Mouse (Mus musculus) CH12.LX (cell line): ENCODE measurements around the gene Olfr1020. TPM values are rescaled to one million over a fixed set of nuclear protein-coding genes. Genes with fewer than 3 reads are reported as not detected.

ENCODE experiments used
- DNase-seq: peaks from one replicate; pipeline ENCODE4 v3.0.0-alpha.2; 2013; ENCODE audit errors: extremely low read depth
- H3K27ac ChIP-seq: 2 replicates; pipeline ENCODE4 v1.5.1; 2012; ENCODE audit warnings: low read depth, mild to moderate bottlenecking, control low read depth, moderate library complexity; ENCODE audit not compliant: insufficient read depth
- H3K27me3 ChIP-seq: replicated peaks from 2 replicates; pipeline ENCODE3; 2012; ENCODE audit warnings: inconsistent platforms
- H3K36me3 ChIP-seq, 2 experiments: replicated peaks in 1 of 2; 2 replicates each; pipeline versions ENCODE3 to v1.6.1; 2012; ENCODE audit warnings: inconsistent platforms in 1 of 2, low read length in 1 of 2, mild to moderate bottlenecking in 1 of 2, mixed read lengths in 1 of 2, moderate library complexity in 1 of 2; ENCODE audit not compliant: control insufficient read depth in 1 of 2, insufficient read depth in 1 of 2
- H3K4me1 ChIP-seq, 2 experiments: 2 replicates each; pipeline ENCODE4 v1.6.1; 2012; ENCODE audit warnings: inconsistent platforms in 1 of 2, moderate library complexity in 1 of 2; ENCODE audit not compliant: insufficient read depth in 2 of 2, control insufficient read depth in 1 of 2
- H3K4me2 ChIP-seq: 2 replicates; pipeline ENCODE4 v1.6.1; 2012; ENCODE audit warnings: low read depth, mild to moderate bottlenecking, control low read depth; ENCODE audit not compliant: poor library complexity, insufficient read depth, severe bottlenecking
- H3K4me3 ChIP-seq, 3 experiments: fragments of 150-350 bp in 1 of 3; sonication (generic) in 1 of 3; replicated peaks in 1 of 3; 2 replicates each; pipeline versions ENCODE3 to v1.5.1; 2011 to 2012; ENCODE audit warnings: low read depth in 2 of 3, low read length in 2 of 3, mild to moderate bottlenecking in 2 of 3, moderate library complexity in 2 of 3, control low read depth in 1 of 3, improper control_type of control experiment in 1 of 3, inconsistent platforms in 1 of 3, mixed read lengths in 1 of 3; ENCODE audit not compliant: poor library complexity in 1 of 3
- H3K79me2 ChIP-seq: replicated peaks from 2 replicates; pipeline ENCODE4 v1.6.1; 2012; ENCODE audit warnings: mild to moderate bottlenecking, moderate library complexity; ENCODE audit not compliant: control insufficient read depth, poor library complexity, insufficient read depth, severe bottlenecking; ENCODE audit errors: extremely low read depth
- H3K9ac ChIP-seq: 2 replicates; pipeline ENCODE4 v1.6.1; 2012; ENCODE audit warnings: low read depth, mild to moderate bottlenecking, control low read depth, moderate library complexity; ENCODE audit not compliant: insufficient read depth
- H3K9me3 ChIP-seq: replicated peaks from 2 replicates; pipeline ENCODE3; 2012; ENCODE audit warnings: low read length, inconsistent platforms, mixed read lengths
- BHLHE40 ChIP-seq: IDR thresholded peaks from 2 replicates; pipeline ENCODE4 v1.6.1; 2011; ENCODE audit warnings: mild to moderate bottlenecking, low read depth, low read length, improper control_type of control experiment
- CHD1 ChIP-seq: IDR thresholded peaks from 2 replicates; pipeline ENCODE4 v1.6.1; 2012; ENCODE audit warnings: low read depth, low read length, improper control_type of control experiment, inconsistent platforms
- CHD2 ChIP-seq: IDR thresholded peaks from 2 replicates; pipeline ENCODE4 v1.6.1; 2011; ENCODE audit warnings: low read length, improper control_type of control experiment
- CTCF ChIP-seq, 2 experiments: IDR thresholded peaks in 1 of 2; conservative IDR thresholded peaks in 1 of 2; 2 replicates each; pipeline ENCODE4 v1.5.1; 2011 to 2012; ENCODE audit warnings: low read depth in 2 of 2, low read length in 2 of 2, improper control_type of control experiment in 1 of 2, inconsistent platforms in 1 of 2, mild to moderate bottlenecking in 1 of 2, moderate library complexity in 1 of 2
- E2F4 ChIP-seq: IDR thresholded peaks from 2 replicates; pipeline ENCODE4 v1.6.1; 2011; ENCODE audit warnings: low read depth, low read length, improper control_type of control experiment; ENCODE audit not compliant: insufficient replicate concordance
- ETS1 ChIP-seq: conservative IDR thresholded peaks from 2 replicates; pipeline ENCODE4 v1.6.1; 2012; ENCODE audit warnings: low read depth, mild to moderate bottlenecking, inconsistent platforms, low read length, improper control_type of control experiment, moderate library complexity
- GABPA ChIP-seq: IDR thresholded peaks from 2 replicates; pipeline ENCODE4 v1.6.1; 2012; ENCODE audit warnings: low read depth, low read length, improper control_type of control experiment, inconsistent platforms; ENCODE audit not compliant: insufficient replicate concordance
- IRF4 ChIP-seq: IDR thresholded peaks from 2 replicates; pipeline ENCODE4 v1.6.1; 2014; ENCODE audit warnings: low read depth, mild to moderate bottlenecking, inconsistent platforms, low read length, improper control_type of control experiment
- JUND ChIP-seq: conservative IDR thresholded peaks from 2 replicates; pipeline ENCODE4 v1.6.1; 2011; ENCODE audit warnings: low read depth, low read length, improper control_type of control experiment
- MAFK ChIP-seq: IDR thresholded peaks from 2 replicates; pipeline ENCODE4 v1.6.1; 2011; ENCODE audit warnings: low read length, improper control_type of control experiment; ENCODE audit not compliant: insufficient replicate concordance
- MAX ChIP-seq: IDR thresholded peaks from 2 replicates; pipeline ENCODE4 v1.6.1; 2011; ENCODE audit warnings: low read length, improper control_type of control experiment
- MEF2A ChIP-seq: IDR thresholded peaks from 2 replicates; pipeline ENCODE4 v1.6.1; 2014; ENCODE audit warnings: low read depth, mild to moderate bottlenecking, inconsistent platforms, low read length, improper control_type of control experiment, borderline replicate concordance
- MYC ChIP-seq: IDR thresholded peaks from 2 replicates; pipeline ENCODE4 v1.6.1; 2011; ENCODE audit warnings: low read depth, mild to moderate bottlenecking, improper control_type of control experiment, low read length
- NELFE ChIP-seq: IDR thresholded peaks from 2 replicates; pipeline ENCODE4 v1.6.1; 2011; ENCODE audit warnings: low read depth, low read length, improper control_type of control experiment
- NRF1 ChIP-seq: IDR thresholded peaks from 2 replicates; pipeline ENCODE4 v1.6.1; 2014; ENCODE audit warnings: low read depth, mild to moderate bottlenecking, inconsistent platforms, low read length, improper control_type of control experiment, moderate library complexity
- PAX5 ChIP-seq: IDR thresholded peaks from 2 replicates; pipeline ENCODE4 v1.6.1; 2012; ENCODE audit warnings: low read length, inconsistent platforms, mixed read lengths
- RCOR1 ChIP-seq: conservative IDR thresholded peaks from 2 replicates; pipeline ENCODE4 v1.6.1; 2012; ENCODE audit warnings: low read depth, mild to moderate bottlenecking, inconsistent platforms, low read length, improper control_type of control experiment
- TCF12 ChIP-seq: IDR thresholded peaks from 2 replicates; pipeline ENCODE4 v1.6.1; 2014; ENCODE audit warnings: low read depth, mild to moderate bottlenecking, inconsistent platforms, low read length, improper control_type of control experiment
- UBTF ChIP-seq: IDR thresholded peaks from 2 replicates; pipeline ENCODE4 v1.6.1; 2012; ENCODE audit warnings: low read depth, mild to moderate bottlenecking, inconsistent platforms, low read length, improper control_type of control experiment, moderate library complexity
- USF2 ChIP-seq: conservative IDR thresholded peaks from 2 replicates; pipeline ENCODE4 v1.6.1; 2011; ENCODE audit warnings: low read depth, low read length, improper control_type of control experiment
- ZC3H11A ChIP-seq: IDR thresholded peaks from 2 replicates; pipeline ENCODE4 v1.6.1; 2012; ENCODE audit warnings: low read depth, mild to moderate bottlenecking, inconsistent platforms, low read length, improper control_type of control experiment
- ZKSCAN1 ChIP-seq: IDR thresholded peaks from 2 replicates; pipeline ENCODE4 v1.6.1; 2012; ENCODE audit warnings: low read depth, inconsistent platforms, low read length, improper control_type of control experiment, borderline replicate concordance
- ZMIZ1 ChIP-seq: IDR thresholded peaks from 2 replicates; pipeline ENCODE4 v1.6.1; 2012; ENCODE audit warnings: low read depth, mild to moderate bottlenecking, inconsistent platforms, low read length, improper control_type of control experiment
- ZNF384 ChIP-seq: IDR thresholded peaks from 2 replicates; pipeline ENCODE4 v1.6.1; 2012; ENCODE audit warnings: low read depth, low read length, improper control_type of control experiment, inconsistent platforms
- dilution Hi-C: fragments of 300-500 bp; cut with MboI; formaldehyde crosslinking; loops from 2 replicates; pipeline ENCODE4 v1.14.3; 2020; ENCODE audit warnings: low sequenced_read_pairs; ENCODE audit not compliant: extremely low pct_unique_long_range_greater_than_20kb, extremely low pct_ligation_motif_present
- in situ Hi-C: fragments of 300-500 bp; cut with MboI; formaldehyde crosslinking; loops from 3 replicates; pipeline ENCODE4 v1.14.3; 2019; ENCODE audit warnings: low sequenced_read_pairs, low pct_ligation_motif_present, low pct_unique_long_range_greater_than_20kb, mixed read lengths
- polyA plus RNA-seq: library from polyadenylated mRNA; unstranded; fragments of >175 nt; gene quantifications from 2 replicates; pipeline ENCODE4 v1.2.1, GENCODE M21; 2012; ENCODE audit warnings: low read depth; ENCODE audit not compliant: insufficient read length
- total RNA-seq, 2 experiments: library from RNA; depleted of rRNA; stranded (reverse); fragments of 300-350 nt in 1 of 2; fragments of >200 nt in 1 of 2; gene quantifications; 2 replicates each; pipeline ENCODE4 v1.2.3; 2012 to 2014

The Olfr1020 gene
- total and polyA plus RNA-seq, 3 experiments: not detected

DNA sequence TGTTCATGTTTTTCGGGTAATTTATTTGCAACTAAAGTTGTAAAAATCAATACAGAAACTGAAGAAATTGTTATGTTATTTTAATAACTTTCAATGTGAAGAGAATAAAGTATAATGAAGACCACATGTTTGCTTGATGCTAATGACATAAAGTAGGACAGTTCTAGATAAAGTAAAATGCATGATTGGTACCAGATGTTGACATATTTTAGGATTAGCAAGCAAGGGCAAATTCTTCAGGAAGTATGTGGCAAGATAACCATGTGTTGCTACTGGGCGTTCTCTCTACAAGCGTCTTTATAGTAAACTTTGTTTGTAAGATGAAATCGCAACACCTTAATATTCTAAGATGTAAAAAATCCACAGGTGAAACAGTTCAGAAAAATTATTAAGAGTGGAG, 42.3 kb upstream of the Olfr1020 start (continued):
- TF ChIP-seq CTCF (conservative IDR thresholded peaks at IDR 0.05 in 1 of 2, IDR thresholded peaks at IDR 0.05 in 1 of 2; ENCODE audit: low read depth in 2 of 2, low read length in 2 of 2): no peak
- no peak for TF ChIP-seq BHLHE40

DNA sequence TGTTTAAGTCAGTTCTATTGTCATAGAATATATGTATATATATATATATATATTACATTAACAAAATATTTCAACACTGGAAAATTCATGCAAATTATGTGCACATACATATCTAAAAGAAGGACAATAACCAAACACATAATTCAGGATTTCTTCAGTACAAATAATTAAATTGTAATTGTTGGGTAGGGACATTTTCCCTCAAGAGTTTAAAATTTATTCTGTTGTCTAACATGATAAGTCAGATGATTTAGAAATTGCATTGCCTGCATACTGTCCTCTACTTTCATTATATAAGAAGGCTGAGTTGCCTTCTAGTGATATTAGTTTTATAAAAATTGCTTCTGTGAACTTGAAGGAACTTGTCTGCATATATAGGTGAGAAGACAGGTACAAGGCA, 28.7 kb upstream of the Olfr1020 start, which contains the start of gene Olfr1018:
TSS of gene Olfr1018 (plus strand) at position 301 of the 400 bp plus-strand sequence.
- dilution Hi-C loops: no loop called here
- no peaks in the 10 kb centered on the region for H3K27me3 ChIP-seq
- no peak within 1 kb of the TSS for H3K4me2 ChIP-seq
- H3K9ac ChIP-seq: no peak within 1 kb of the TSS
- H3K79me2 ChIP-seq: no peaks in the 10 kb centered on the region
- H3K4me3 ChIP-seq: no peak within 1 kb of the TSS
- in situ Hi-C loops: no loop called here
- H3K4me1 ChIP-seq: no peaks in the 10 kb centered on the region
- H3K27ac ChIP-seq: no peak within 1 kb of the TSS
- H3K36me3 ChIP-seq: no peaks in the 10 kb centered on the region
- TF ChIP-seq TCF12 (no peak), JUND (no peak), ZNF384 (no peak), UBTF (no peak), NRF1 (no peak), CTCF (conservative IDR thresholded peaks at IDR 0.05 in 1 of 2, IDR thresholded peaks at IDR 0.05 in 1 of 2; ENCODE audit: low read depth in 2 of 2, low read length in 2 of 2) (no peak), ETS1 (no peak), ZMIZ1 (no peak), ZKSCAN1 (no peak), MAFK (no peak), MAX (no peak), USF2 (no peak), GABPA (no peak), CHD1 (no peak), MEF2A (no peak)
- no peak for DNase-seq
- peaks cover 6% of the 10 kb centered on the region for H3K9me3 ChIP-seq

DNA sequence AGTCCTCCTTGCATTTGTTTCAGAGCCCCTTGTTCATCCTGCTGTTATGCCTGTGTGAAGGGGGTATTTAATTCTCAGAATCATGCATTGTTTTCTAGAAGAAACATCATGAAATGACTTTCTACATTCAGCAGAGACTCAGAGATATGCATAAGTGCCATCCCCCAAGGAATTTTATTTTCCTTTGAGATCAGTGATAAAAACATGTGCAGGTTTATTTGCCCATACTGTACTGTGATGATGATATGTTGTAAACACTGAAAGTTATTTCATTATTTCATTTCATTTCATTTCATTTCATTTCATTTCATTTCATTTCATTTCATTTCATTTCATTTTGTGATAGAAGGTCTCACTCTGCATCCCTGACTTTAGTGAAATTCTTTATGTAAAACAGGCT, 1.4 kb upstream of the Olfr1020 start, which contains the start of gene Olfr1019:
TSS of gene Olfr1019 (minus strand) at position 101 of the 400 bp plus-strand sequence.
- H3K79me2 ChIP-seq: no peaks in the 10 kb centered on the region
- H3K9me3 ChIP-seq: peaks cover 12% of the 10 kb centered on the region
- no peak within 1 kb of the TSS for H3K4me2 ChIP-seq
- no peak within 1 kb of the TSS for H3K9ac ChIP-seq
- TF ChIP-seq MYC (no peak), IRF4 (no peak), ZMIZ1 (no peak), GABPA (no peak), ZKSCAN1 (no peak), E2F4 (no peak), NELFE (no peak), CTCF (conservative IDR thresholded peaks at IDR 0.05 in 1 of 2, IDR thresholded peaks at IDR 0.05 in 1 of 2; ENCODE audit: low read depth in 2 of 2, low read length in 2 of 2) (no peak), CHD2 (no peak), USF2 (no peak), MAX (no peak), ETS1 (no peak), ZNF384 (no peak), PAX5 (no peak), MEF2A (no peak), RCOR1 (no peak), JUND (no peak), ZC3H11A (no peak)
- dilution Hi-C loops: no loop called here
- no peak for DNase-seq
- H3K4me3 ChIP-seq: no peak within 1 kb of the TSS
- H3K36me3 ChIP-seq: no peaks in the 10 kb centered on the region
- H3K27me3 ChIP-seq: no peaks in the 10 kb centered on the region
- H3K4me1 ChIP-seq: no peaks in the 10 kb centered on the region
- in situ Hi-C loops: no loop called here
- no peak within 1 kb of the TSS for H3K27ac ChIP-seq
